Mouse (Mus musculus) adipocyte (in vitro differentiated cells): ENCODE data around the gene Apol8.

Source experiments
- DNase-seq: peaks from one replicate; pipeline ENCODE4 v3.0.0-alpha.2; 2016; ENCODE audit warnings: low spot score

The Apol8 gene

DNA sequence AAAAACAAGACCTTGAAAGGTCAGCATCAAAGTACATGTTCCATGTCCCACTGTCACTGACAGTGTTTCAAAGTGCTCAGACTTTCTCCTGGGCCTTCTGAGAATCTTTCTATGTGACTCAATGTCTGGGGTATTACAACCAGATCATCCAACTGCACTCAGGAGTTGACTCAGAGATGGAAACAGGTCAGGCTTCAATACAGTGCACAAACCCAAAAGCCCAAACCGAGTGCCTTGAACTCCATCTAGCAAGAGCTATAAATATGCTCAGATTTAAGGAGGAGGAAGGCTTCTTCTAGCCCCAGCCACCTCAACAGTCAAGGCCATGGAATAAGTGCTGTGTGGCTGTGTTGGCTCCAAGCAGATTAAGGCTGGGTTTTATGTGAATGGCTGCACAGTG lies 29.0 kb upstream of the Apol8 start:
- DNase-seq = no peak

GRCm38 (mm10) chr15:77784039-77784824 lies 27.4 kb upstream of the Apol8 start:
- no peak for DNase-seq

DNA sequence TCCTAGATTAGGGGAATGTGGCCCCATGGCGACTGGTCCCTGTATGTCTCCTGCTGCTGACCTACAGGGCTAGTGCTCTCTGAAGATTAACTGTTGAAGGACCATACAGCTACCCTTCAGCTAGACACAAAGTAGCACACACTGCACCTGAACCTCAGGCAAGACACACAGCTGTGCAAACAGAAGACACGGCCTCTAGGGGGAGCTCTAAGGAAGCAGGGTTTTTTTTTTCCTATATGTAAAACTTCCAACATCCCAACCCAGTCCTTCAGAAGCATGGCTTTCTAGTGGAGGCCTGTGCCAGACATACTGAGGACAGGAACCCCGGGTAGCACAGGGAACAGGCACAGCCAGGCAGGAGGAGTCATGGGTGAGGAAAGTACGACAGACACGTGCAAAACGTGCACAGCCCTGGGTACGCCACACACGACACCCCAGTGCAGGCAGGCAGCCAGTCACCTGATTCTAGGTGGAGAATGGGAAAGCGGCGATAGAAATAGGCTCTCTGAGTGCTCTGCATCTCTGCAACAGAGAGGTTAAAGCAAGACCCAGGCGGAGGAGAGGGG lies 25.7 kb upstream of the Apol8 start:
- peak; percentile 68 for DNase-seq

DNA sequence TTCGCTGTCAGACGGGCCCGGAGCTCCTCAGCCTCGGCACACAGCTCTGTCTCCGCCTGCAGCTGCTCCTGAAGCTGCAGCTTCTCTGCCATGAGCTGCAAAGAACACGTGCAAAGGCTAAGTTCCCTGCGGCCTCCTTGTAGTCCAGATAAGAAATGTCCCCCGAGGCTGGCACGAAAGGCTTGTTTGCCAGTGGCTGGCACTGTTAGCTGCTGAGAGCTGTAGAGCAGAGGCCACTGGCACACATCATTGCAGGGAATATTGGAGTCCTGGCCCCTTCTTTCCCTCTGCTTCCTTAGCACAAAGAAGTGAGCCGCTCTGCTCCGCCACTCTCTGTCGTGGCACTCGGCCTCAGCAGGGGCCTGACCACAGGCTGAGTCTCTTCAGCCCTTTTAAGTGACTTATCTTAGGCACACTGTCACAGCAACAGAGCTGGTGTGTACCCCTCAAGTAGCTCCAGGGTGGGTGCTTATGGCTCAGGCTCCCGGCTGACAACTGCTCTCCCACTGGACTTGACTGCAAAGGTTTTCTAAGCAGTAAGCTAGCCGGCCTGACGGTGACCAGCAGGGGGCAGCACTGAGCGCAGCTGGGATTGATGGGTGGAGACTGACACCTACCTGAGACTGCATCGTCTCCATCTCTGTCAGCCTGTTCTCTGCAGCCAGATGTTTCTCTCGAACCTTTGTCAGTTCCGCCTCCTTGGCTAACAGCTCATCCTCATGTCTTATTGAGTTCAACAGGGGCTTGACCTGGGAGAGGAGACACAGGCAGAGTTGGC lies 18.6 kb upstream of the Apol8 start:
- peak; percentile 83 for DNase-seq

DNA sequence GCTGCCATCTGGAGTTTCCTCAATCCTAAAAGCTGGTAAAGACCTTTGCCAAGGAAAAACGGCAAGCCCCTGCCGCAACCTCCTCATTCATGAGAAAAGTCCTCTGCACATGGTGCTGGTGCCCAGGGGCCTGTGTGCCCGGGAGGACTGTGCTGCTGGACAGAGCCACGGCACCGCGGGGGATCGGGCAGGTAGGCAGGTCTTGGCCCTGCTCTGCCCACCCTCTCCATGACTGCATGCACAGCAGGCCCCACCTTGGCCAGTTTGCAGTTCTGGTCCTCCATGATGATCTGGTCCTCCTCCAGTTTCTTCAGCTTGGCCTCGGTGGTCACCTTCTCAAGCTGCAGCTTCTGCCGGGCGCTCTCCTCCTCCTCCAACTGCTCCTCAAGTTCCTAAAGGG lies 17.5 kb upstream of the Apol8 start:
- no peak for DNase-seq

DNA sequence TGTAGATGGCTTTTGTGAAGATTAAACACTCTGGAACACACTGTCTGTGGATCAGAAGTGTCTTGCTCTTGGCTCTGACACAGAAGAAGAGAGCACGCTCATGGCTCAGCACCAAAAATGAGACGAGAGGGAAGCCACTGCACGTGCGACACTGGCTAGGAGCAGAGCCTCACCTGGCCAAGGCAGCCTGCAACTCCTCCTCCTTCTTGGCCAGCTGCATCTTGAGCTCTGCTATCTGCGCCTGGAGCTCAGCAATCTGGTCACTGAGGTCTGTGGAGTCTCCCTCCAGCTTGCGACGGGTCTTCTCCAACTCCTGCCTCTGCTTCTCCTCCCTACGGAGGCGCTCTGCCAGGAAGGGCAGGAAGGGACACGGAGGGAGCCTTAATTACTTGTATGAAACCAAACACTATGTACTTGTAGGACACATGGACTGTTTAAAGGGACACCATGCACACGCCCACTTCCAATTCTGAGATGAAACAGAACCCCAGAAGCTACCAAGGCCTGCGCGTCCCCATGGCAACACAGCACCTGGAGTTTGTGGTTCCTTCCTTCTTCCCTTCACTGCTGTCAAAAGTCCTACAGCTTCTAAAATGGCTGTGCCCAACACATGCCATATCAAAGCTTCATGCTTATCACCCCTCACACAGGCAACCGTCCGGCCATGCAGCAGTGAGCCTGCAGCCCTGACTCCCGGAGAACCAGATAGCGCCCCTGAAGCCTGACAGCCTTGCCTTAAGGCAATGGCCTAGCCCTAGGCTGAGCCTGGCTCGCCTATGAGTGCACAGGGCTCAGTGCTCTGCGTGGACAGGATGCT lies 16.5 kb upstream of the Apol8 start:
- DNase-seq = no peak

DNA sequence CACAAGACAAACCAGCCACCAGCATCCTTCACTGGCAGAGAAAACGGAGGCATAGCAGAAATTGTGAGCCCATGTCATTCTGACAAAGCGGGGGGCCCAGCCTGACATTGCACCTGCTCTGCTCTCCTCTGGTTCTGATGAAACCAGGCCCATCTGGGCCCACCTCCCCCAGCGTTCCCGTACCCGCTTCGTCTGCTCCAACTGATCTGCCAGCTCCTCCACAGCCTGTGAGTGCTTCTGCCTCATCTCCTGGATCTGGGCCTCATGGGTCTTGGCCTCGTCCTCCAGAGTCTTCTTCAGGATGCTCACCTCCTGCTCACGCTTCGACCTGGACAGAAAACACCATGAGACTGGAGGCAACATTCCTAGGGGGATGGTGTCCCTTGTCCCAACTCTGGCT lies 14.1 kb upstream of the Apol8 start:
- no peak for DNase-seq

DNA sequence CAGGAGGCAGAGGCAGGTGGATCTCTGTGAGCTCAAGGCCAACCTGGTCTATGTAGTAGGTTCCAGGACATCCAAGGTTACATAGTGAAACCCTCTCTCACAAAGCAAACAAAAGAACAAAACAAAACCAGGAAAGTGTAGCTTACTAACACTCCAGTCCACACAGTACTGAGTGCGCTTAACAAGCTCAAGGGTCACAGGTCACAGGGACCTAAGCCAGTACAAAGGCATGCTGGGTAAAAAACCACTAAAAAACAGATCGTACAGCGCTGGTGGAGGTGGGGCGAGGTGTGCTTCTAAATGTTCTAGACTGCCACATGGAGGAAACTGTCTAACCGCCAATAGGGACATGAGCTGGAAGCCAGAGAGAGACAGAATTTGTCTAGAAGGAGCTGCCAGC lies 13.5 kb upstream of the Apol8 start:
- no peak for DNase-seq

GRCm38 (mm10) chr15:77766981-77767380 lies 10.2 kb upstream of the Apol8 start:
- no peak for DNase-seq

DNA sequence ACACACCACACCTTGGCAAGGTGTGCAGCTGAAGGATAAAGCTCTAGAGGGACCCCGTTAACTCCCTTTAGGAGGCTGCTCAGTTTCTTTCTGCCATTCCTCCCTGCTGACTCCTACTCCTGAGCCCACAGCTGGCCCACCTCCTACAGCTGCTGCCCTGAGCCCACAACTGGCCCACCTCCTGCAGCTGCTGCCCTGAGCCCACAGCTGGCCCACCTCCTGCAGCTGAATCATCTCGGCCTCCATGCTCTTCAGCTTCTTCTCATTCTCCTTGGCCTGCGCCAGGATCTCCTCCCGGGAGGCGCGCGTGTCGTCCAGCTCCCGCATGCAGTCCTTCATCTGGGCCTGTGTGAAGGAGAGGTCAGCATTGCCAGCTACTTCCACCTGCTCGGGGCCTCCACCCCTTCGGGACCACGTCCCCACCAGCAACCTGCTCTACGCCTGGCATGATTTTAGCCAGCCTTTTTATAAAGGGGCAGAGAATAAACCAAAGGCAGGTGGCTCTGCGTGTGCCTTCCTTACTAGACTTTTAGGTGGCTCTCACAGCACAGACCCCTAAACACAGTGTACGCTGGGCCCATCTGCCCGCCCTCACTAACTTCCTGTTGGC lies 8.8 kb upstream of the Apol8 start:
- no peak for DNase-seq

GRCm38 (mm10) chr15:77764391-77765006 lies 7.7 kb upstream of the Apol8 start:
- DNase-seq = peak; percentile 41

DNA sequence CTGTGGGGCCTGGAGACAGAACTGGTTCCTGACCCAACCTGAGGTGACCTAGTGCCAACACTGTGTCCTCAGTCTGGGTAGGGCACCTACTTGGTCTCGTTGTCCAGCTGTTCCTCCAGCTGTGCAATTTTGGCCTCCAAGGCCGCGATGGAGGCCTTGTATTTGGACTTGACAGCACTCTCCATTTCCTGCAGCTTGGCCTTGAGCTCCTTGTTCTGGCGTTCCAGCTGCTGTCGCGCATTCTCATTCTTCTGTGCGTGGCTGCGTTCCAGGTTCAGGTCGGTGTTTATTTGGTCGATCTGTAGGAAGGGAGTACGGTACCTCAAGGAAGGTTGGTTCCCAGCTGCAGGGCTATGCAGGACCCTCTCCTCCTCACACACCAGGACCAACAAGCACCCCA lies 6.9 kb upstream of the Apol8 start:
- DNase-seq = no peak

- DNase-seq = no peak
These were observed 6.2 kb upstream of the Apol8 start for GRCm38 (mm10) chr15:77763050-77763449.

DNA sequence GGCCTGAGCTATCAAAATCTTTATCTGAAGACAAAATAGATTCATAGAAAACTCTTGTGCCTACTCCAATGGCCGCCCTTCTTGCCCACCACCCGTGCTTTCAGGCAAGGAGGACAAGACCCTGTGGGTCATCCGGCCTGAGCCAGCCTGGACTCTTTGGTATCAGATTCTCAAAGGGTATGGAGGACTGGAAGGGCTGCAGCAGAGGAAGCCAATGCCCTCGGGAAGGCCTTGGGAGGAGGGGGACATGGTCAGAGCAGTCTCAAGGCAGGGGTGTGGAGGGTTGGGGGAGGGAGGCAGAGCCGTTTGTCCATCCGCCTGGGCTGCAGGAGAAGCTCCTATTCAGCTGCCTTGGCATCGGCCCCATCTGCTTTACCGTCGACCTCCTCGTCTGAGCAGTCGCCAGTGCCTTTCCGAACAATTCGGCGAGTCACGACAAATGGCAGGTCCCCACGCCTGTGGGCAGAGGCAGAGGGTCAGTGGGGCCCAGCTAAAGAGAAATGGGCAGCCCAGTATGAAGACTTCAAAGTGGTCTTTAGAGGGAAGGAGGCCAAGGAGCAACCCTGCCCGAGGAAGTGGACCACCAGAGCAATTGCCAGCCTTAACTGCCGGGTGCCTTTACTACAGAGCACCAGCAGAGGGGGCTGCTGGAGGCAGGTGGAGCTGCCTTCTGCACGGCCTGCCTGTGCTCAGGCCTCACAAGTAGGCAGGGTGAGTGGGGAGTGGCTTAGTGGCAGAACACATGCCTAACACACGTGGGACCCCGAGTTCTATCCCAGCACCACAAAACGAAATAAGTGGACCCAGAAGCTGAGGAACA lies 5.0 kb upstream of the Apol8 start:
- no peak for DNase-seq

- no peak for DNase-seq
These were observed 4.3 kb upstream of the Apol8 start for GRCm38 (mm10) chr15:77761083-77761482.

GRCm38 (mm10) chr15:77760037-77760436 lies 3.2 kb upstream of the Apol8 start:
- no peak for DNase-seq

- DNase-seq = no peak
These were observed 903 bp upstream of the Apol8 start for GRCm38 (mm10) chr15:77757586-77758226.

DNA sequence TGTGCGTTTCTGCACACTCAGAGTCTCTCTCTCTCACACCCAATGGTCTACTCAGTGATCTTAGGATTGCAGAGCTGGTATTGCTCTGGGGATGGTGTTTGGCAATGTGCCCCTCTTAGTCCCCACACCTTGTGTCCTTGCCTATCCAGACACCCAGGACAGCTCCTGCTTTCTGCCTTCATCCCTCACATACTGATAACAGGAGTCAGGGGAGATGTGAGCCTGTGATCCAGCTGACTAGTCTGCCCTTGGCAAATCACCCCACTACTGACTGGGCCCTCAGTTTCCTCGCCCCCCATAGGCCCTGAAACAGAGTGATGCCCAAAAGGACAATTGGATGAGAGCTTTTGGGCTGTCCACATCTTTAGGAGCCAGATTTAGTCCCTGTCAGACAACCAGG lies 722 bp downstream of the Apol8 start:
- DNase-seq = no peak

DNA sequence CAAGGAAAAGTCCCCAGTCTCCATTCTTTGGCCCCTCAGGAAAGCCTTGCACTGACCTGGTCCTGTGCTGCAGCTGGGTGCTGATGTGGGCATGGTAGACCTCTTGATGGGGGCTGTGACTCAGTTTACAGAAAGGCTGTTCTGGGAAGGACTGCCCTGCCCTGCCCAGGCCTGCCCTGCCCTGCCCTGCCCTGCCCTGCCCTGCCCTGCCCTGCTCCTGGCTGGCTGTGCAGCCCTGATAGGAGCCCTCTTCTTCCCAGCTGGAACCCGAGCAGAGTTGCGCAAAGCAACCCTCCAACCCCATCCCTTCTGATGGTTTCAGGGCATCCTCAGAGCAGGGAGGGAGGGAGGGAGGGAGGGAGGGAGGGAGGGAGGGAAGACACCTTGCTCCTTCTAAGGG lies 1.7 kb downstream of the Apol8 start:
- DNase-seq = no peak

GRCm38 (mm10) chr15:77752443-77752842 lies 4.4 kb downstream of the Apol8 start:
- DNase-seq = no peak
